Mouse (Mus musculus): ENCODE data around the gene Hps6.

Hps6 gene

DNA sequence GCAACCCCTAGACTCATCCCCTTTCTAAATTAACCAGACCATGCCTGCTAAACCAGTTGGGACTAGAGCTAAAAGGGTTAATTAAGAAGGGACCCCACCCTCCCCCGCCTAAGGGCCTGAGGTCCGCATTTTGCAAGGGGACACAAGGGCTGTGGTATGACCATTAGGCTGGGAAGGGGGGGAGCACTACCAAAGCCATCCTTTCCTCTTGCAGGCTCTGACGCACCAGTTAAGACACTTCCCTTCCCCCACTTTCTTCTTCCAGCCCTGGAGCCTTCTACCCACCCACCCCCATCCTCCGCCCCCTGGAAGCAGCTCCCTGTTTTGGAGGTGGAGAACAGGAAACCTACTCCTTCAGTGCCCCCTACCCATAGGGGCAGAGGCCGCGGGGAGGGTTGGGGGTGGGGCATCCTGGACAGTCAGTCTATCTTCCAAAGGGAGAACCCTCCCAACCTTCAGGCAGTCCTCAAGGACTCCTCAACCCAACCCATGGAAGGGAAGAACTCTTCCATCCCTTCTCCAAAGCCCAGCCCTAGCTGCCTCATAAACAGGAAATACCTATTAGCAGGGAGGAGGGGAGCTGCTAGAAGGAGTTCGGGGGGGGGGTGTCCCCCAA, 42.5 kb downstream of the Hps6 start:
- peak; percentile 72 to 83 for DNase-seq

DNA sequence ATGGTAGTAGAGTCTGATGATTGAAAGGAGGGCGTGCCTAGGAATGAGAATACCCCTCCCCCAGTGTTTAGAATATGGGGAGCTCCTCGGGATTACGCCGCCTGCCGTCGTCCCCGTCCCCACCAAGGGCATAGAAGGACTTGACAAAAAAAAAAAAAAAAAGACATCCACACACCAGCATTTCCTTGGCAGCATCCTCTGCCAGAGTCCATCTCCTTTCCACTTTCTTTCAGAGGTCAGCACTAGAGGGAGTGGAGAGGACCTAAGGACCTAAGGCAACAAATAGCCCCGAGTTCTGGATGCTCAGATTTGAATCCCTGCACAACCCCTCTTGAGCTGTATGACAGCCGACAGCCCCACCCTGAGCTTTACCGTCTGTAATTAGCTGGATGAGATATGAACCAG, 43.3 kb downstream of the Hps6 start:
- DNase-seq = peak; percentile 51 to 66

DNA sequence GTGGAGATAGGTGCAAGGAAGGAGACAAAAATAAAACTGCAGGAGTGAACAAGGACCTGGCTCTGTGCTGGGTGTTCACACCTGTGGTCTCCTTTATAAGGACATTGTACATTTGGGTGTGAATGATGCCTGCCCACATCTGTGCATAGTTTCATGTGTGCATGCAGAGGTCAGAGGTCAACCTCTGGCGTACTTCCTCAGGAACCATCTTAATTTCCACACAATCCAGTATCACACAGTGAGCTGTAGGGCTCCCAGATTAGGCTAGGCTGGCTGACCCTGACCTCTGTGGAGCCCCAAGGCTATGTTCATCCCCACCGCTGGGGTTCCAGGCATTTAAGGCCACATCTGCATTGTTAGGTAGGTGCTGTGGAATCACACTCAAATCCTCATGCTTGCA, 44.1 kb downstream of the Hps6 start:
- DNase-seq = no peak

DNA sequence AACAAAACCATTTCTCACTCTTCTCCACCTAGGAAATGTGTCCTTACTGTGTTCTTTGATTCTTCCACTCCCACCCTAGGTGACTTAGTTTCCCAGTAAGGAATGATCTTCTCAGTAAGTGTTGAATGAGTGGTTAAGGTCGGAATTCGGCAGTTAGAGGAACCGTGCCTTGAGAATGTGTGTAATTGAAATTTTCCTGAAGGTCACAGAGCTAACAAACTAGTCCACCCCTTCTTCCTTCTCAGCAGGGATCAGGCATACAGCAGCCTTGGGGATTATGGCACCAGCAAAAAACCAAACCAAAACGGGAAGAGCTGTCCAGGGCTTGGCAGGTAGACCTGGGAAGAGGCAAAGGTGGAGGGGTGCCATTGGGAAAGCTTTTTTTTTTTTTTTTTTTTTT, 45.8 kb downstream of the Hps6 start:
- no peak for DNase-seq

DNA sequence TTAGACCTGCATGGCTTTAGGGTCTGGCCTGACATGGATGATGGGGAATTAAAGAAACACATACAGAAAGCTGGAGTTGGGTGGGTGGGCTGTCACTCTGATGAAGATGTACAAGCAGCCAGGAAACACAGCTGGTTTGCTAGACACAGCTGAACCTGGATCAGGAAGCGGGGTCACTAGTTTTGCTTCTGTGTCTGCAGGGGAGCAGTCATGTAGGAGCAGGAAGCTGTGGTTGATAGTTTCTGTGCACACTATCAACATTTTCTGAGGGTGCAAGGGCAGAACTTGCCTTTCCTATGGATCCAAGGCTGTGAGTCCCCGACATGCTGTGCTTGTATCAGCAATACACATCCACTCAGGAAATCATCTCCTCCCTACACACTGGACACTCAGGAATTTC, 47.2 kb downstream of the Hps6 start:
- DNase-seq = no peak
